Mouse (Mus musculus) heart, embryonic 13.5 days (tissue): ENCODE data around the gene Col13a1. TPM values are rescaled to one million over a fixed set of nuclear protein-coding genes. Genes with fewer than 3 reads are reported as not detected.
A peak's percentile ranks its signal among the peaks of the same experiment; 100 is the strongest.

Experiments
- ATAC-seq: fragments of 200-750 bp; cut with Nextera tagmentation; 2 replicates; pipeline ENCODE4 v1.8.0; 2017; ENCODE audit warnings: moderate TSS enrichment; ENCODE audit not compliant: insufficient number of reproducible peaks, low FRiP score, low TSS enrichment; ENCODE audit errors: extremely low read depth
- H3K27ac ChIP-seq: fragments of 300-500 bp; sonication (generic); replicated peaks from 2 replicates; pipeline ENCODE4 v1.5.1; 2015; ENCODE audit warnings: moderate library complexity, mild to moderate bottlenecking, inconsistent platforms
- H3K27me3 ChIP-seq: fragments of 300-500 bp; sonication (generic); replicated peaks from 2 replicates; pipeline ENCODE4 v1.6.1; 2015; ENCODE audit warnings: mild to moderate bottlenecking, inconsistent platforms
- H3K36me3 ChIP-seq: fragments of 300-500 bp; sonication (generic); 2 replicates; pipeline ENCODE4 v1.6.1; 2015; ENCODE audit warnings: mild to moderate bottlenecking, inconsistent platforms
- H3K4me1 ChIP-seq: fragments of 300-500 bp; sonication (generic); 2 replicates; pipeline ENCODE4 v1.6.1; 2015; ENCODE audit warnings: inconsistent platforms
- H3K4me2 ChIP-seq: fragments of 300-500 bp; sonication (generic); 2 replicates; pipeline ENCODE4 v1.6.1; 2015; ENCODE audit warnings: inconsistent platforms, mild to moderate bottlenecking, moderate library complexity
- H3K4me3 ChIP-seq: fragments of 300-500 bp; sonication (generic); 2 replicates; pipeline ENCODE4 v1.5.1; 2015; ENCODE audit warnings: moderate library complexity, mild to moderate bottlenecking, inconsistent platforms
- H3K9ac ChIP-seq: fragments of 300-500 bp; sonication (generic); 2 replicates; pipeline ENCODE4 v1.6.1; 2015; ENCODE audit warnings: inconsistent platforms, mild to moderate bottlenecking, moderate library complexity
- H3K9me3 ChIP-seq: fragments of 300-500 bp; sonication (generic); 2 replicates; pipeline ENCODE4 v1.6.1; 2016; ENCODE audit warnings: inconsistent platforms
- WGBS: fragments of 180-500 bp; shearing (Covaris S2); methylation state at CpG from one replicate; pipeline ENCODE4 v1.1.7; 2015; ENCODE audit warnings: mixed read lengths; 5-methylcytosine and 5-hydroxymethylcytosine counted together
- polyA plus RNA-seq: library from polyadenylated mRNA; unstranded; fragments of >200 nt; fragmentation: Nextera tagmentation; extraction: Ambion mirVana; gene quantifications from 2 replicates; pipeline ENCODE4 v1.2.1, GENCODE M21; 2015

The Col13a1 gene
- polyA plus RNA-seq, 1 experiment from 2014 or later = 12.5 TPM

DNA sequence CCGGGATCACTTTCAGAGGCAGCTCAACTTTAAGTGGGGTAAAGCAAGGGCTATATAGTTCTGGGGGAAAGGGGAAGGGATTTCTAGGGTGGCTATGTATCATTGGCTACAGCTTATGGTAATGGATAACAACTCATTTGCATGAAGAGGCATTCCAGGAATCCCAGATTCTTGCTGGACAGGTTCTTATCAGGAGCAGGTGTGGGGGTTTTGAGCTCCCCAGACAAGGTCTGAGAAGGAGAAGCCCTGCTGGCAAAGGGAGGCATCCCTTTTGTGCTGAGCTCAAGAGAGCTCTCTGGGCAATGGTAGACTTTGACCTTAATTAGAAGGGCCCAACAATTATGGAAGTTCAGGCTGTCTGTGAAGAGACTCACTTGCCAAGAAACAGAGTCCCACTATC lies 21.3 kb upstream of the Col13a1 start:
- H3K4me3 ChIP-seq = no peak overlapping the region
- H3K4me1 ChIP-seq = no peaks in the 10 kb centered on the region
- H3K9me3 ChIP-seq = no peaks in the 10 kb centered on the region
- H3K27ac ChIP-seq = no peak overlapping the region
- H3K9ac ChIP-seq = no peak overlapping the region
- no peak overlapping the region for H3K4me2 ChIP-seq
- no peak for ATAC-seq
- H3K27me3 ChIP-seq = no peaks in the 10 kb centered on the region
- WGBS = 68% methylated on average over 1 of the region's 1 CpGs
- H3K36me3 ChIP-seq = no peaks in the 10 kb centered on the region

DNA sequence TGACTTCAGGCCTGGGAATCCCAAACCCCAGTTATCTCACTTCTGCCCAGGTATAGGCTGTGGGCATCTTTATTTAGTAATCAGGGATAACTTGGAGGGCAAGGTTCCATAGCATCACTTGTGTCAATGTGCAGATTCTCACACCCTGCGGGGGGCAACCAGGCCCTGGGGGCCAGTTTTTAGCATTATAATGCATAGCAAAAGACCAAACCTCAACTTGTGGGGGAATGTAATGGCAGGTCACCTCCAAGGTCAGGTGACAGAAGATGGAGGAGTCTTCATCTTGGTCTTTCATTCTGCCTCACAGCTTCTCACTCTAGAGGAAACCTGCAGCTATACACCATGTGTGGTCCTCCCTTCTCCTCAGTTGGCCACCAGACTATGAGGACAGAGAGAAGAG lies 20.9 kb upstream of the Col13a1 start:
- ATAC-seq = no peak
- 65% methylated on average over 1 of the region's 1 CpGs for whole genome bisulfite sequencing
- no peaks in the 10 kb centered on the region for H3K4me1 ChIP-seq
- H3K36me3 ChIP-seq = no peaks in the 10 kb centered on the region
- H3K4me2 ChIP-seq = no peak overlapping the region
- no peaks in the 10 kb centered on the region for H3K27me3 ChIP-seq
- no peak overlapping the region for H3K4me3 ChIP-seq
- no peak overlapping the region for H3K9ac ChIP-seq
- H3K9me3 ChIP-seq = no peaks in the 10 kb centered on the region
- no peak overlapping the region for H3K27ac ChIP-seq

DNA sequence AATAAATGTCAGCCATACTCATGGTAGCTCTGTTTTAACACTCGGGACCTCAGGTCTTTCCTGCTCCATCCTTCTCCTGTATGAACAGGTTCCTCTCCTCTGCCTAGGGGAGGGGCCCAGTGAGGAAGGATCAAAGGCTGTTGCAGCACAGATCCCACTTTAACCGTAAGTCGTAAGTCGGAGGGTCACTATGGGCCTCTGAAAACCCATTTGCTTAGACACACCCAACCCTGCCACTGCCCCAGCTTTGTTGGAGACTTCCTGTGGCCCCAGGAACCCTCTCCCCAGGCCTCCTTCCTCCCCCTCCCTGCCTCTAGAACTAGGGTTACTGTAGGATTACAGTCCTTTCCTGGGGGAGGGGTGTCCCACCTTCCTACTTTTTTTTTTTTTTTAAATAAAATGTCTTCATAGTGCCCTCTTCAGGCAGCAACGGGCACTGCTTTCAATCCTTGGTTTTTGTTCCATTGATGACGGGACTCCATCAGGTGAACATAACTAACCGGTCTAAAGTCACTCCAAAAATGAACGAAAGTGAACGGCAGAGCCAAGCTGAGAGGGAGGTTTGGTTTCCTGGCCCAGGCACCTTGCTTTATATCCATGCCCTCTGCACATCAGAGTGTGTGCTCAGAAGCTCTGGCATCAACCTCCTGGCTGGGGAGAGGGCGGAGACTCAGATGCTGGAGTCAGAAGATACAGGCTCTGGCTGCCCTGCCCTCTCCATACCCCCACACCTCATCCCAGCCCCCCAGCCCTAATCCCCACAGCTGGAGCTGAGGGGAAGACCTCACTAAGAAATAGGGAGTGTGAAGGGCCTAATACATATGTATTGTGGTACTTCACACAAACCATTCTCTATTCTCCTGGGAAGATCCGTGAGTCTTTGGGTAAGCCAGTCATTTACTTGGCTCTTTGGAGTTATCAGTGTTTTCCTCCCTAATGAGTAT lies 12.8 kb upstream of the Col13a1 start:
- H3K4me1 ChIP-seq = peaks cover 6% of the 10 kb centered on the region; the same call in 1 of the 2 replicates
- ATAC-seq = no peak
- H3K9ac ChIP-seq = no peak overlapping the region
- H3K27ac ChIP-seq = no peak overlapping the region
- no peaks in the 10 kb centered on the region for H3K9me3 ChIP-seq
- no peaks in the 10 kb centered on the region for H3K36me3 ChIP-seq
- WGBS = 21% methylated on average over 11 of the region's 11 CpGs
- no peak overlapping the region for H3K4me2 ChIP-seq
- no peak overlapping the region for H3K4me3 ChIP-seq
- H3K27me3 ChIP-seq = no peaks in the 10 kb centered on the region; the same call in 1 of the 2 replicates

DNA sequence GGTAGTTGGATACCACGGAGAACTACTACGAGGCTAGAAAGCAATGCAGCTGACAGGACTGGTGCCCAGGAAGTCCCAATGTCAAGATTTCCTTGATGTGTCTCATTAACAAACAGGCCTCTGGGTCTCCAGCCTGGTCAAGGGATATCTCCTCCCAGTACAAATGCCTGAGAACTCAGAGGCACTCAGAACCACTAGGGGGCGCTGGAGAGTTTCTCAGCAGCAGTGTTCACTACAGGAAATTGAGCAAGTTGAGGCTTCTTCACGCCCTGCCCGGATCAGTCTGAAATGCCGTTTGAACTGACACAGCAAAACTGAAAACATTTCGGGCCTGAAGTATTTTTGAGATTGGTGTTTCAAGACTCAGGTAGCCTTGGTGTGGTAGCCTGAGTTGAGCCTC lies 1.5 kb upstream of the Col13a1 start:
- Histone ChIP-seq H3K4me3 (no peak overlapping the region), H3K9ac (no peak overlapping the region), H3K27me3 (peaks cover 55% of the 10 kb centered on the region), H3K4me2 (peak overlapping the region; percentile 42), H3K9me3 (0 out of 2 replicates have a peak, but pooled peaks cover 5% of the 10 kb centered on the region), H3K27ac (no peak overlapping the region), H3K4me1 (peaks cover 36% of the 10 kb centered on the region), H3K36me3 (no peaks in the 10 kb centered on the region)
- ATAC-seq = no peak
- WGBS = 2% methylated on average over 7 of the region's 7 CpGs

DNA sequence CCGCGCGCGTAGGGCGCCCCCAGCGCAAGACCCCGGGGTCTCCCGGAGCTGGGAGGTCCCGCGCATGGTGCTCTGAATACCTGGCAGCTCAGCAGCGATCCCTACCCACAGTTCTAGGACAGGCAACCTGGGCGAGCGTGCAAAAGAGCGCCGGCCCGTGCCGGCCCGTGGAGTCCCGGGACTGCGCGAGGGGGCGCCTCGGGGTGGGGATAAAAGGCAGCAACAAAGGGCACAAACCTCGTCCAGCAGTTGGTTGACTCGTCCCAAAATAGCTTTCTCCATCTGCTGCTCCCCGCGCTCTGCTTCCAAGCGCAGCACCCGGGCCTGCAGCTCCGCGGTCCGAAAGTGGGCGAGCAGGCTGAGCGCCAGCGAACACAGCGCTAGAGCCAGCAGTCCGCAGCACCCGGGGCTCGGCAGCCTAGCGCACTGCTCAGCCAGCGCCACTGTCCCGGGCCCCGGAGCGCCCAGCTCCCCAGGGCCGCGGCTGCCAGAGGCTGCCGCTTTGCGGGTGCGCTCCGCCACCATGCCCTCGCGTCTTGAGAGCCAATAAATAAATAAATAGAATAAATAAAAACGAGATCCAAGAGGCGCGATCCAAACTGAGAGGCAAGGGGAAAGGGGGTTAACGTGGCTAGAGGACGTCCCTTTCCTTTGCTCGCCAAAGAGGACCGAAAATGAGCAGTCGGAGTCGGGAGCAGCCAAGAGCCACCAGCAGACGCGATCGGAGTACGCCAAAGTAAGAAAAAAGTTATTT lies 619 bp downstream of the Col13a1 start:
- no peak; the same call in 1 of the 2 replicates for ATAC-seq
- Histone ChIP-seq H3K27me3 (peaks cover 57% of the 10 kb centered on the region), H3K36me3 (no peaks in the 10 kb centered on the region), H3K4me3 (peak overlapping the region; percentile 67), H3K4me2 (peak overlapping the region; percentile 92), H3K4me1 (peaks cover 48% of the 10 kb centered on the region), H3K9me3 (0 out of 2 replicates have a peak, but pooled peaks cover 4% of the 10 kb centered on the region), H3K27ac (peak overlapping the region; percentile 22), H3K9ac (peak overlapping the region; percentile 81)
- WGBS = under 1% methylated on average over 65 of the region's 65 CpGs

DNA sequence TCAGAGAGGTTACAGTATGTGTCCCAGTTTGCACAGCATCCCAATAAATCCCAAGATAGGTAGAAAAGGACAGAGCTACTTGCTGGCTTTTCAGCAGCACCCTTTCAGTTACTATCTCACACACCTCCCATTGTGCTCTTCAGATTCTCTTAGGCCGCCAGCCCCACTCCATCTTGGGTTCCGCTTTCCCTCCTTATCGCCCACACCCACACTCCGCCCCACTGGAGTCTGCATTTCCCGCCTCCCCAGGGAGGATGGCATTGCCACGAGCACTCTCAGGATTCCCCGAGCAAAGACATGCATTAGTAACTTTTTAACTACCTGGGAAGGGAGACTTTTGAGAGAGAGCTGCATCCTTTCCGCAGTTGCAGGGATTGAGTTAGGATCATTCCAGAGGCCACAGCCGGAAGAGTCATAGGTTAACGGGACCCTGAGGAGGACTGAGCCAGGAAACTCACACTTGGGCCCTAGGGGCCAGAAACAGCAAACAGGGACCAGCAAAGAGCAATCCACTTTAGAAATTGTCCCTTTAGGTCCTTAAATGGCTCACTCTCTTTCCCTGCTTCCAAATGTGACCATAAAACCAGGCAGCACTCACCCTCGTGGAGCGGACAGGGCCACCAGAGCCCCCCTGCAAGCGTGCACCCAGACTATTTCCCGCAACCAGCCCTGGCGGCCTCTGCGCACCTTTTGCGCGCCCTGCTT lies 1.4 kb downstream of the Col13a1 start:
- ATAC-seq = no peak
- Histone ChIP-seq H3K4me1 (peaks cover 51% of the 10 kb centered on the region), H3K9ac (peak overlapping the region; percentile 81), H3K4me2 (peak overlapping the region; percentile 92), H3K9me3 (0 out of 2 replicates have a peak, but pooled peaks cover 4% of the 10 kb centered on the region), H3K4me3 (peak overlapping the region; percentile 67), H3K27ac (peak overlapping the region; percentile 22), H3K27me3 (peaks cover 56% of the 10 kb centered on the region), H3K36me3 (no peaks in the 10 kb centered on the region)
- 4% methylated on average over 18 of the region's 18 CpGs for WGBS

DNA sequence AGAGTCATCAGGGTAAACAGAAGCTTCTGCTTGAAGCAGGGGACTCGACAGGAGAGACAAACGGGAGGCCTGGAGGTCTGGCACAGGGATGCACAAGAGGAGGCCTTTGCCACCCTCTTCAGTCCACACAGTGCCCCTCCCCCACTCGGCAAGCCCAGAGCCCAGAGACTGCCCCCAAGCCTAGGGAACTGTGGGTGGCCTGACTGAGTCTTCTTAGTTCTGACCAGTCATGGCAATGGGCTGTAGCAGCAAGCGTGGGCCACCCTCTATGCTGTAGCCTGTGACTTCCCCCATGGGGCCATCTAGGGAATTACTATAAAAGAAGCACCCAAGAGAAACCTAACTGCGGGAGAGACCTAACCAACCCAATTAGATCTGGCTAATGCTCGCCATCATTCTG lies 1.9 kb downstream of the Col13a1 start:
- WGBS = 9% methylated on average over 6 of the region's 6 CpGs
- peak overlapping the region; percentile 81 for H3K9ac ChIP-seq

DNA sequence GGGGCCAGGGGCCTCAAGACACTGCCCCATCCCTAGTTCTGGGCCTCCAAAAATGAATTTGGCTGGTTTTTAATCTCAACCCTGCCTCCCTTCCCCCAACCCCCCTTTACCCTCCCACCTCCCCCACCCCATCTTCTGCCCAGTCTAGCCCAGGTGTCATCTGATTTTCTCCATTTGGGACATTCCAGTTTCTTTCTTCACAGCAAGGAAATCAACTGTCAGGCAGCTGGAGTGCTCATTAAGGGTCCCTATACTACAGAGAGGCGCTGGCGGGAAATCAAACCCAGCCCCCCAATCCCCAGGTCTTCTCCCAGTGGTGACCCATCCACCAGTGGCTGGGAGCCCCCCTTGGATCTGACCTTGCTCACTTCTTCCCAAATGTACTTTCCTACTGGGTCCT lies 4.3 kb downstream of the Col13a1 start:
- H3K27me3 ChIP-seq = peaks cover 31% of the 10 kb centered on the region
- no peak for ATAC-seq
- no peaks in the 10 kb centered on the region for H3K36me3 ChIP-seq
- no peak overlapping the region for H3K4me2 ChIP-seq
- 76% methylated on average over 2 of the region's 2 CpGs for WGBS
- H3K4me1 ChIP-seq = peaks cover 60% of the 10 kb centered on the region
- H3K27ac ChIP-seq = no peak overlapping the region
- no peak overlapping the region for H3K4me3 ChIP-seq
- H3K9ac ChIP-seq = no peak overlapping the region
- 0 out of 2 replicates have a peak, but pooled peaks cover 4% of the 10 kb centered on the region for H3K9me3 ChIP-seq

More for the DNA sequence above, 1.9 kb downstream of the Col13a1 start:
- no peaks in the 10 kb centered on the region for H3K36me3 ChIP-seq
- H3K27ac ChIP-seq = no peak overlapping the region; the same call in 1 of the 2 replicates
- peaks cover 52% of the 10 kb centered on the region for H3K27me3 ChIP-seq
- H3K4me3 ChIP-seq = peak overlapping the region; percentile 67
- peak overlapping the region; percentile 92 for H3K4me2 ChIP-seq
- H3K9me3 ChIP-seq = 0 out of 2 replicates have a peak, but pooled peaks cover 4% of the 10 kb centered on the region
- peaks cover 54% of the 10 kb centered on the region for H3K4me1 ChIP-seq
- ATAC-seq = no peak

DNA sequence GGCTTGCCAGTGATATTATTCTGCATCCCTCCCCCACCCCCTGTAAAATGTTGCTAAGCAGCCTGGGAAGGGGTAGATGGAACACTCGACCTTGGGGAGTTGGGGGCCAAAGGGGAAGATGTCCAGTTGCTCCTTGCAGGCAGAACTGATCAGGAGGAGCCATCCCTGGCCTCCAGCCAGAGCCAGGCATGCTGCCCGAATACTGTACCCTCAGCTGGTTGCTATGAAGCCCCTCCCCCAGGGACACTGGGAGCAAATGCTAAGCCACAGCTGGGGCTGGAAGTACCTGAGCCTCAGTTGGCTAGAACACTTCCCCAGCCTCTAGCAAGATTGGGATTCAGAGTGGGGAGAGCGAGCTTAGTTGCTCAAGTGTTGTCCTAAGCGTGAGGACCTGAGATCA lies 6.9 kb downstream of the Col13a1 start:
- H3K9me3 ChIP-seq = 0 out of 2 replicates have a peak, but pooled peaks cover 4% of the 10 kb centered on the region
- H3K36me3 ChIP-seq = no peaks in the 10 kb centered on the region
- H3K4me1 ChIP-seq = peaks cover 61% of the 10 kb centered on the region
- no peak overlapping the region for H3K4me3 ChIP-seq
- H3K27ac ChIP-seq = no peak overlapping the region
- ATAC-seq = no peak
- no peak overlapping the region for H3K4me2 ChIP-seq
- WGBS = 20% methylated on average over 4 of the region's 4 CpGs
- peaks cover 8% of the 10 kb centered on the region; the same call in 1 of the 2 replicates for H3K27me3 ChIP-seq
- 0 out of 2 replicates have a peak overlapping the region, but pooled peaks have one; percentile 6 for H3K9ac ChIP-seq

DNA sequence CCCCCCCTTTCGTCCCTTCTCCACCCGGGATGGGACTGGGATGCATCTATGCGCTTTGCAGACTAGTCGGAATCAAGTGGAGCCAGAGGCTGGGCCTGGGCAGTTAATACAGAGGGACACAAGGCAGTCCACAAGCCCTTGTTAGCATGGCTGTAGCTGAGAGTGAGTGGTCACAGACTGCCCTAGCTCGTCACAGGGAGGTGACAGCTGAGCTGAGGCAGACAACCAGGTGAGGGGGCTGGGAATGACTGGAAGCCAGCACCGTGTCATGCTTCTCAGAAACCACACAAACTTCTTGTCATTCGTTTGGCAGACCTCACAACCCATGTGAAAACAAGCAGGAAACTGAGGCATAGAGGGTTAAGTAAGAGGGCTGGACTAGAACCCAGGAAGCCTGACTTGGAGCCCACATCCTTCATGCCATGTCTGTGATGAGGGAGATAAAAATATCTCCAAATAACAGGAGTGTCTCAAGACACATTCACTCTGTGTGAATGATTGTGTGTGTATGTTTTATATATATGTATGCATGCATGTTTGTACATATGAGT lies 10.8 kb downstream of the Col13a1 start:
- H3K4me3 ChIP-seq = no peak overlapping the region
- H3K27ac ChIP-seq = peak overlapping the region; percentile 51
- peaks cover 60% of the 10 kb centered on the region for H3K4me1 ChIP-seq
- no peaks in the 10 kb centered on the region for H3K36me3 ChIP-seq
- H3K9ac ChIP-seq = no peak overlapping the region
- no peaks in the 10 kb centered on the region for H3K27me3 ChIP-seq
- no peak overlapping the region for H3K4me2 ChIP-seq
- H3K9me3 ChIP-seq = no peaks in the 10 kb centered on the region
- 36% methylated on average over 7 of the region's 7 CpGs for WGBS
- no peak for ATAC-seq
